ENCODE assay signal across 22 mouse cellular contexts in the genomic region with DNA sequence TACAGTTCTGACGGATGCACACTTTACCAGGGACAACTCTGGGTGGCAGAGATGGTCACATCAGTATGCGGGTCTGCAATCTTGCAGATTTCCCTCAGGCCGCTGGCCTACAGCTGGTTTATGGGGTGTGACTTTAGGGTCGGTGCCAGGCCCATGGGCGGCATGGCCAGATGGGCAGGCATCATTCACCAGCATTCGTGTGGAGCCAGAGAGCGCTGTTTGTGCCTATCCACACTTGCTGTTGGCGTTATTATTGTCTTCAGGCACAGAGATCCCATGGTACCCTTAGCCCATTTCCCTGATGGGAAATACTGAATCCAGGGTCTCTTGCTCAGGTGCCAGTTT. TPM values are rescaled to one million over a fixed set of nuclear protein-coding genes. Genes with fewer than 3 reads are reported as not detected.
DNase-seq lines count a peak whose midpoint lies in the region; ATAC-seq and TF ChIP-seq lines count a peak whose summit lies in the region.
"Had no signal": no experiment of that assay in that cellular context is flagged by ENCODE, and none has a peak within 500 bp of the region (broad histone marks: within the 10 kb centered on the region; RNA-seq: fewer than 3 reads in every experiment).

No protein-coding gene starts in this region.

- TF ChIP-seq POLR2A in heart, adult 2 months (IDR thresholded peaks at IDR 0.05; ENCODE audit: insufficient read depth, low read depth, low read length) = no peak
- no peak for TF ChIP-seq POLR2A in kidney, adult 2 months (IDR thresholded peaks at IDR 0.05; ENCODE audit: low read depth, low read length)

- H3K79me2 ChIP-seq in heart, adult 2 months (replicated peaks; ENCODE audit: control insufficient read depth, insufficient read depth, low read length) = peaks cover 24% of the 10 kb centered on the region

- peak; percentile 43 to 70 for DNase-seq in adrenal gland, adult (ENCODE audit: inconsistent age in 2 of 2, low spot score in 1 of 2)
- DNase-seq in adrenal gland, postnatal 4 days (ENCODE audit: low spot score in 2 of 2) = no peak
- DNase-seq in heart, adult 2 months = no peak
- DNase-seq in heart, adult 11 months = no peak
- no peak for DNase-seq in kidney, adult 2 months
- DNase-seq in kidney, adult 9 months = no peak
- no peak for DNase-seq in lung, postnatal 4 days
- DNase-seq: forebrain, postnatal 0 days; kidney, adult 8-10 months; kidney, postnatal 14 days; layer of hippocampus, postnatal 36 days; right cerebral cortex, adult 18-20 months; right cerebral cortex, postnatal 4 days; thymus, postnatal 14 days had no signal

- peak overlapping the region; percentile 23; the same call in 1 of the 2 replicates for H3K9ac ChIP-seq in heart, adult 2 months (ENCODE audit: low read depth, low read length)
- H3K9ac ChIP-seq in lung, embryonic 16.5 days (ENCODE audit: low read length) = no peak overlapping the region
- H3K9ac ChIP-seq: forebrain, postnatal 0 days; hindbrain, embryonic 15.5 days; limb, embryonic 12.5 days; neural tube, embryonic 15.5 days had no signal

- H3K4me2 ChIP-seq in lung, embryonic 16.5 days (ENCODE audit: low read depth, low read length) = peak overlapping the region; percentile 38; the same call in 1 of the 2 replicates
- H3K4me2 ChIP-seq: hindbrain, embryonic 15.5 days; limb, embryonic 12.5 days; midbrain, embryonic 11.5 days had no signal

- ATAC-seq in lung, embryonic 16.5 days (ENCODE audit: low read depth) = no peak
- ATAC-seq: forebrain, postnatal 0 days had no signal

- H3K27ac ChIP-seq in heart, adult 2 months = peak overlapping the region; percentile 80
- no peak overlapping the region for H3K27ac ChIP-seq in kidney, adult 2 months (ENCODE audit: insufficient read depth, low read depth, low read length)
- no peak overlapping the region for H3K27ac ChIP-seq in lung, embryonic 16.5 days (ENCODE audit: low read length)
- H3K27ac ChIP-seq: embryonic facial prominence, embryonic 10.5 days; hindbrain, embryonic 15.5 days; limb, embryonic 12.5 days; macrophage; neural tube, embryonic 15.5 days had no signal

- peak overlapping the region; percentile 47; the same call in 1 of the 2 replicates for H3K4me3 ChIP-seq in heart, adult 2 months
- H3K4me3 ChIP-seq in kidney, adult 2 months (ENCODE audit: insufficient read depth, low read depth, low read length) = peak overlapping the region; percentile 24; the same call in 1 of the 2 replicates
- H3K4me3 ChIP-seq in lung, embryonic 16.5 days (ENCODE audit: low read length) = no peak overlapping the region
- H3K4me3 ChIP-seq: embryonic facial prominence, embryonic 10.5 days; hindbrain, embryonic 15.5 days; limb, embryonic 12.5 days; neural tube, embryonic 15.5 days had no signal

- peaks cover 56% of the 10 kb centered on the region for H3K4me1 ChIP-seq in heart, adult 2 months (ENCODE audit: control insufficient read depth, insufficient read depth, low read length)
- peaks cover 27% of the 10 kb centered on the region for H3K4me1 ChIP-seq in kidney, adult 2 months (ENCODE audit: control insufficient read depth, insufficient read depth, low read length)
- peaks cover 22% of the 10 kb centered on the region for H3K4me1 ChIP-seq in lung, embryonic 16.5 days (replicated peaks; ENCODE audit: control insufficient read depth, insufficient read depth, low read length)

- TF ChIP-seq CTCF in heart, adult 2 months (IDR thresholded peaks at IDR 0.05) = no peak
- no peak for TF ChIP-seq CTCF in kidney, adult 2 months (conservative IDR thresholded peaks at IDR 0.05; ENCODE audit: insufficient read depth, insufficient read length, low read depth, low read length)

- no peaks in the 10 kb centered on the region for H3K27me3 ChIP-seq in heart, adult 2 months (ENCODE audit: control insufficient read depth, insufficient read depth, low read length)
- no peaks in the 10 kb centered on the region for H3K27me3 ChIP-seq in kidney, adult 2 months (replicated peaks; ENCODE audit: control insufficient read depth, insufficient read depth, low read length)
- H3K27me3 ChIP-seq in lung, embryonic 16.5 days (ENCODE audit: control insufficient read depth, insufficient read depth, low read depth, low read length) = no peaks in the 10 kb centered on the region
- H3K27me3 ChIP-seq: hindbrain, embryonic 15.5 days; limb, embryonic 12.5 days; neural tube, embryonic 15.5 days had no signal

- intact Hi-C loops in heart, adult 2 months (cut with DNase I) = loop anchor here (1.0 kb wide), 1 partner anchor 14 kb away; the partner anchor contains the start of gene Tpst2

- H3K36me3 ChIP-seq in heart, adult 2 months (ENCODE audit: control insufficient read depth, insufficient read depth, low read length) = no peaks in the 10 kb centered on the region
- H3K36me3 ChIP-seq in kidney, adult 2 months (ENCODE audit: control insufficient read depth, insufficient read depth, low read length) = no peaks in the 10 kb centered on the region
- no peaks in the 10 kb centered on the region for H3K36me3 ChIP-seq in lung, embryonic 16.5 days (ENCODE audit: control insufficient read depth, insufficient read depth, low read length)
- H3K36me3 ChIP-seq: embryonic facial prominence, embryonic 10.5 days; hindbrain, embryonic 15.5 days; limb, embryonic 12.5 days; neural tube, embryonic 15.5 days had no signal

- H3K9me3 ChIP-seq in lung, embryonic 16.5 days (ENCODE audit: control insufficient read depth, low read length) = no peaks in the 10 kb centered on the region
- H3K9me3 ChIP-seq: embryonic facial prominence, embryonic 10.5 days; hindbrain, embryonic 15.5 days; limb, embryonic 12.5 days; neural tube, embryonic 15.5 days had no signal

- no peak for TF ChIP-seq EP300 in heart, adult 2 months (IDR thresholded peaks at IDR 0.05; ENCODE audit: insufficient read depth, low read depth, low read length)

- WGBS in heart, adult 2 months = 53% methylated on average over 8 of the region's 8 CpGs
- WGBS in kidney, adult 2 months = 64% methylated on average over 8 of the region's 8 CpGs
- WGBS in lung, embryonic 16.5 days = 85% methylated on average over 8 of the region's 8 CpGs

RNA-seq across cellular contexts. Expression of gene Tpst2, which starts 14.0 kb away (rescaled TPM):
- total RNA-seq in adrenal gland, postnatal 4 days (2021) = 100 to 1,000 TPM; 135 to 140 TPM
- 10 to 100 TPM; 38.3 to 43.6 TPM for total RNA-seq in heart, adult 2 months (2021)
- polyA plus RNA-seq in heart, adult 2 months (2012; rRNA removed) = 36.9 and 37.7 TPM in 2 replicates
- polyA plus RNA-seq in kidney, adult 2 months (2012; rRNA removed) = 37.6 and 42.0 TPM in 2 replicates
- polyA plus RNA-seq in lung, embryonic 16.5 days (2015; fragmentation: Nextera tagmentation; extraction: Ambion mirVana) = 66.8 and 67.9 TPM in 2 replicates

RNA-seq across cellular contexts. Expression of gene Crybb1, which starts 34.9 kb away (rescaled TPM):
- 1 to 10 TPM; 2.0 to 3.0 TPM for total RNA-seq in adrenal gland, postnatal 4 days (2021)
- 1 to 10 TPM; 1.5 to 3.3 TPM for total RNA-seq in heart, adult 2 months (2021)
- polyA plus RNA-seq in heart, adult 2 months (2012; rRNA removed) = 2.1 and 2.3 TPM in 2 replicates
- polyA plus RNA-seq in kidney, adult 2 months (2012; rRNA removed) = 0.14 TPM in 1 of 2 replicates, not detected in the other
- polyA plus RNA-seq in lung, embryonic 16.5 days (2015; fragmentation: Nextera tagmentation; extraction: Ambion mirVana) = 3.1 and 3.5 TPM in 2 replicates
- total RNA-seq: hematopoietic stem cell, adult 5-6 weeks had no signal
- polyA plus RNA-seq: macrophage had no signal

RNA-seq across cellular contexts. Expression of gene Tfip11, which starts 35.6 kb away (rescaled TPM):
- total RNA-seq in adrenal gland, postnatal 4 days (2021) = 10 to 100 TPM; 35.9 to 43.0 TPM
- total RNA-seq in heart, adult 2 months (2021) = 10 to 100 TPM; 17.6 to 19.4 TPM
- 16.0 and 18.5 TPM in 2 replicates for polyA plus RNA-seq in heart, adult 2 months (2012; rRNA removed)
- 26.7 and 29.1 TPM in 2 replicates for polyA plus RNA-seq in kidney, adult 2 months (2012; rRNA removed)
- 31.1 TPM in 2 replicates for polyA plus RNA-seq in lung, embryonic 16.5 days (2015; fragmentation: Nextera tagmentation; extraction: Ambion mirVana)

RNA-seq across cellular contexts. Expression of gene Cryba4, which starts 38.2 kb away (rescaled TPM):
- total RNA-seq in adrenal gland, postnatal 4 days (2021) = 1 to 10 TPM; 3.8 to 4.2 TPM
- total RNA-seq in heart, adult 2 months (2021) = 1 to 10 TPM; 5.3 to 7.1 TPM
- 14.4 and 33.8 TPM in 2 replicates for polyA plus RNA-seq in heart, adult 2 months (2012; rRNA removed)
- 0.35 TPM in 1 of 2 replicates, not detected in the other for polyA plus RNA-seq in kidney, adult 2 months (2012; rRNA removed)
- polyA plus RNA-seq in lung, embryonic 16.5 days (2015; fragmentation: Nextera tagmentation; extraction: Ambion mirVana) = 0.84 and 1.0 TPM in 2 replicates
- total RNA-seq: forebrain, postnatal 0 days; hematopoietic stem cell, adult 5-6 weeks had no signal

RNA-seq across cellular contexts. Expression of gene Srrd, which starts 52.3 kb away (rescaled TPM):
- 10 to 100 TPM; 21.4 to 28.4 TPM for total RNA-seq in adrenal gland, postnatal 4 days (2021)
- total RNA-seq in heart, adult 2 months (2021) = 1 to 10 TPM; 6.5 to 7.3 TPM
- 23.4 and 28.4 TPM in 2 replicates for polyA plus RNA-seq in heart, adult 2 months (2012; rRNA removed)
- 31.2 and 39.3 TPM in 2 replicates for polyA plus RNA-seq in kidney, adult 2 months (2012; rRNA removed)
- polyA plus RNA-seq in lung, embryonic 16.5 days (2015; fragmentation: Nextera tagmentation; extraction: Ambion mirVana) = 34.5 and 36.8 TPM in 2 replicates

Comparison
In these comparisons a context has a peak if more than half of its experiments do, and no peak if none do; other contexts are left out.
1. DNase-seq: peak in adrenal gland, adult (2 of 2); none in adrenal gland, postnatal 4 days (0 of 2), heart, adult 2 months (0 of 2), heart, adult 11 months (single experiment), kidney, adult 2 months (single experiment), kidney, adult 9 months (single experiment) and lung, postnatal 4 days (0 of 2).